Mouse (Mus musculus) liver, postnatal 0 days (tissue): Measurements from ENCODE around the gene Kcnj9. TPM values are rescaled to one million over a fixed set of nuclear protein-coding genes. Genes with fewer than 3 reads are reported as not detected.

Experiments used
- ATAC-seq: fragments of 200-750 bp; cut with Nextera tagmentation; 2 replicates; pipeline ENCODE4 v1.8.0; 2017; ENCODE audit warnings: mild to moderate bottlenecking, moderate library complexity
- DNase-seq: peaks from one replicate; pipeline ENCODE4 v3.0.0-alpha.2; 2016
- H3K27ac ChIP-seq: fragments of 300-500 bp; sonication (generic); 2 replicates; pipeline ENCODE4 v1.5.1; 2014; ENCODE audit warnings: antibody characterized with exemption, moderate library complexity, mild to moderate bottlenecking, low read depth
- H3K27me3 ChIP-seq: fragments of 300-500 bp; sonication (generic); 2 replicates; pipeline ENCODE4 v1.6.1; 2014; ENCODE audit warnings: low read length, control low read depth, mixed read lengths; ENCODE audit not compliant: insufficient read depth
- H3K36me3 ChIP-seq: fragments of 300-500 bp; sonication (generic); replicated peaks from 2 replicates; pipeline ENCODE4 v1.6.1; 2014; ENCODE audit warnings: mild to moderate bottlenecking, control low read depth, low read length, moderate library complexity, mixed read lengths; ENCODE audit not compliant: insufficient read depth
- H3K4me1 ChIP-seq: fragments of 300-500 bp; sonication (generic); 2 replicates; pipeline ENCODE4 v1.6.1; 2014; ENCODE audit warnings: antibody characterized with exemption, mild to moderate bottlenecking, control low read depth; ENCODE audit not compliant: insufficient read depth
- H3K4me2 ChIP-seq: fragments of 300-500 bp; sonication (generic); 2 replicates; pipeline ENCODE4 v1.6.1; 2014; ENCODE audit warnings: low read depth, mild to moderate bottlenecking, low read length, moderate library complexity, mixed read lengths
- H3K4me3 ChIP-seq: fragments of 300-500 bp; sonication (generic); 2 replicates; pipeline ENCODE4 v1.5.1; 2014; ENCODE audit warnings: low read depth, low read length
- H3K9ac ChIP-seq: fragments of 300-500 bp; sonication (generic); replicated peaks from 2 replicates; pipeline ENCODE4 v1.6.1; 2014; ENCODE audit warnings: mild to moderate bottlenecking, moderate library complexity
- H3K9me3 ChIP-seq: fragments of 300-500 bp; sonication (generic); 2 replicates; pipeline ENCODE4 v1.6.1; 2016; ENCODE audit warnings: mild to moderate bottlenecking, control low read depth, low read length, mixed read lengths
- CTCF ChIP-seq: sonication (generic); IDR thresholded peaks from 2 replicates; pipeline ENCODE4 v1.5.1; 2016; ENCODE audit warnings: antibody characterized with exemption, low read depth
- EP300 ChIP-seq: IDR thresholded peaks from 2 replicates; pipeline ENCODE4 v1.6.1; 2016; ENCODE audit warnings: antibody characterized with exemption, low read depth, mild to moderate bottlenecking
- WGBS: fragments of 180-500 bp; shearing (Covaris S2); extraction: QIAGEN DNeasy Blood & Tissue Kit; methylation state at CpG from one replicate; pipeline ENCODE4 v1.1.7; 2014; ENCODE audit not compliant: insufficient replicate concordance; 5-methylcytosine and 5-hydroxymethylcytosine counted together
- polyA plus RNA-seq: library from polyadenylated mRNA; unstranded; fragments of >200 nt; fragmentation: Nextera tagmentation; extraction: Ambion mirVana; gene quantifications from 2 replicates; pipeline ENCODE4 v1.2.1, GENCODE M21; 2015

Kcnj9 gene
- polyA plus RNA-seq, 1 experiment from 2014 or later: 0.07 TPM

- Histone ChIP-seq H3K4me3 (no peak overlapping the region), H3K27me3 (no peaks in the 10 kb centered on the region), H3K36me3 (no peaks in the 10 kb centered on the region), H3K4me2 (no peak overlapping the region), H3K4me1 (peaks cover 44% of the 10 kb centered on the region), H3K27ac (peak overlapping the region; percentile 3; the same call in 1 of the 2 replicates), H3K9ac (no peak overlapping the region), H3K9me3 (no peaks in the 10 kb centered on the region)
- no peak for DNase-seq
- 20% methylated on average over 4 of the region's 4 CpGs for WGBS
- TF ChIP-seq CTCF: no peak
- TF ChIP-seq EP300: no peak
- ATAC-seq: no peak
These were observed 22.9 kb downstream of the Kcnj9 start for GRCm38 (mm10) chr1:172306196-172306595.

- 51% methylated on average over 3 of the region's 3 CpGs for WGBS
- H3K4me3 ChIP-seq: no peak overlapping the region
- no peak overlapping the region for H3K4me2 ChIP-seq
- no peaks in the 10 kb centered on the region for H3K9me3 ChIP-seq
- no peak for DNase-seq
- H3K27ac ChIP-seq: peak overlapping the region; percentile 3; the same call in 1 of the 2 replicates
- peaks cover 39% of the 10 kb centered on the region for H3K4me1 ChIP-seq
- no peak for ATAC-seq
- H3K36me3 ChIP-seq: no peaks in the 10 kb centered on the region
- TF ChIP-seq CTCF (peak; percentile 52), EP300 (no peak)
- no peak overlapping the region for H3K9ac ChIP-seq
- no peaks in the 10 kb centered on the region for H3K27me3 ChIP-seq
These were observed 23.5 kb downstream of the Kcnj9 start for GRCm38 (mm10) chr1:172305635-172306034.

DNA sequence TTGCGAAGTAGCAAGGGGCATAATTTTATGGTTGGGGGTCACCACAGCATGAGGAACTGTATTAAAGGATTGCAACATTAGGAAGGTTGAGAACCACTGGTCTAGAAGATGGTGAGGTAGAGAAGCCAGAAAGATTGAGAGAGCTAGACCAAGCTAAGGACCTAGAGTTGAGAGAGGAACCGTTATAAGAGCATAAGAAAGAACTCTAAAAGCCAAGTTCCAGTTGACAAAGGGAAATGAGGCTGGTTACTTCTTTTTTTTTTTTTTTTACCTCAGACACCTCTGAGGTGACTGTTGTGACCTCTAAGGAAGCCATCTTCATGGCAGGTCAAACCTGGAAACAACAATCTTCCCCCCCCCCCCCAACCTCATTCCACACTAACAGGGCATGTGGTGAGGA is 24.0 kb downstream of the Kcnj9 start:
- 56% methylated on average over 2 of the region's 2 CpGs for WGBS
- DNase-seq: no peak
- H3K4me3 ChIP-seq: no peak overlapping the region

DNA sequence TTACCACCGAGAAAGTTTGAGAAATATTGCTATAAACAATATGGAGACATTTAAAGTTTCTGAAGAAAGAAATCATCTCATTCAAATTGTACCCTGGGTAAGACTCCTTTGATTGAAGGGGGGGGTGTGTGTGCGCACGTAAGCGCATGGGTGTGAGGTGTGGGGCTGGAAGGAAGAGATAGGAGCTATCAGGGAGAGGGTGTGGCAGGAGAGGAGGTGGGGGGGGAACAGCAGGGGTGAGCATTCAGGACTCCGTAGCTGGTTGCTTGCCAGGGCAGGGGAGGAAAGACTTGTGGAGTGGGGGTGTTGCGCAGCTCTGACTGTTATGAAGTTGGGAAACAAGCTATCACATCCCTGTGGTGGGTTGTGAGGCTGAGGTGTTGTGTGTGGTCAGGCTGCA is 24.7 kb downstream of the Kcnj9 start:
- Histone ChIP-seq H3K27ac (no peak overlapping the region), H3K4me3 (no peak overlapping the region), H3K36me3 (no peaks in the 10 kb centered on the region), H3K4me2 (no peak overlapping the region), H3K9ac (no peak overlapping the region), H3K9me3 (no peaks in the 10 kb centered on the region), H3K4me1 (peaks cover 30% of the 10 kb centered on the region), H3K27me3 (no peaks in the 10 kb centered on the region)
- WGBS: 33% methylated on average over 6 of the region's 6 CpGs
- TF ChIP-seq EP300: no peak
- TF ChIP-seq CTCF: no peak
- DNase-seq (no peak), ATAC-seq (0 out of 2 replicates have a peak, but pooled peaks have one; percentile 9)

More for the DNA sequence above, 24.0 kb downstream of the Kcnj9 start:
- H3K4me1 ChIP-seq: peaks cover 34% of the 10 kb centered on the region
- H3K9ac ChIP-seq: no peak overlapping the region
- H3K27me3 ChIP-seq: no peaks in the 10 kb centered on the region
- no peaks in the 10 kb centered on the region for H3K9me3 ChIP-seq
- no peak for TF ChIP-seq CTCF
- no peak for TF ChIP-seq EP300
- H3K27ac ChIP-seq: no peak overlapping the region
- H3K36me3 ChIP-seq: no peaks in the 10 kb centered on the region
- H3K4me2 ChIP-seq: no peak overlapping the region
- no peak for ATAC-seq

DNA sequence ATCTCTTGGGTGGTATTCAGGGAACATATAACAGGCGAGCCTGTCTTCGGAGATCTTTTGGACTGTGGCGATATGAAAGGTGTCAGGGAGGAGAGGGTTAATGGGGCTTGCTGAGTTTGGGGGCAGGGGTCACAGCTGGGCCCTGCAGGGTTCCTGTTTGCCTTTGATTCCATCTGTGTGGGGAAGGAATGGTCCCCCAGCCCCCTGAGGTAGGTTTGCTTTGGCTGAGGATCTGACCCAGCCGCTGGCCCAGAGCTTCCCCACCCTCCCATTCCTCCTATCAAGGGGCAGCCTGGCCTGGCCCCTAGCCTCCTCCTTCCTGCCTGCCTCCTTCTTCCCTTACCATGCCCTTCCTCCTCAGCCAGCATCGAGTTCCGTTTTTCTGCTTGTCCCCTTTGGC is 26.3 kb downstream of the Kcnj9 start:
- peaks cover 30% of the 10 kb centered on the region for H3K4me1 ChIP-seq
- no peaks in the 10 kb centered on the region for H3K27me3 ChIP-seq
- H3K9me3 ChIP-seq: no peaks in the 10 kb centered on the region
- TF ChIP-seq CTCF (no peak), EP300 (no peak)
- no peak overlapping the region for H3K4me3 ChIP-seq
- 17% methylated on average over 6 of the region's 6 CpGs for WGBS
- H3K27ac ChIP-seq: no peak overlapping the region
- no peaks in the 10 kb centered on the region for H3K36me3 ChIP-seq
- no peak for ATAC-seq
- no peak overlapping the region for H3K9ac ChIP-seq
- H3K4me2 ChIP-seq: no peak overlapping the region
- DNase-seq: no peak

DNA sequence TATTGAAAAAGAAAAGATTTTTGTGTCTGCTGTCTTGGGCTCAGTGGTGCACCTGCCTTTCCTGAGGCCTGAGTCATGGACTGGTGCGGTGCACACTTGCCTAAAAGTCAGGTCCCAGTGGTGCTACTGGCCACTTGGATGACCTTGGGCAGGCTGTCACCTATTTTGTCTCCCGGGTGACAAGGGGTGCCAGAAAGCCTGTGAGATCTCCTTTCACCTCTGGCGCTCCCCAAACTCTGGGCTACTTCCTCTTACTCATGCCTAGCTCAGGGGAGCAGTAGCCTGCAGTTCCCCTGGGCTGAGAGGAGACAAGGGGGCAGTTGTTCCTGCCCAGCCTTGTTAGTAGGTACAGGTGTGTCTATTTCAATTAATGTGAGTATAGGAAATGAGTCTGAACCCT is 26.8 kb downstream of the Kcnj9 start:
- WGBS: 44% methylated on average over 3 of the region's 3 CpGs
- DNase-seq (no peak), ATAC-seq (no peak)
- Histone ChIP-seq H3K36me3 (no peaks in the 10 kb centered on the region), H3K27ac (no peak overlapping the region), H3K4me3 (no peak overlapping the region), H3K27me3 (no peaks in the 10 kb centered on the region), H3K4me1 (peaks cover 30% of the 10 kb centered on the region), H3K9me3 (no peaks in the 10 kb centered on the region), H3K4me2 (no peak overlapping the region), H3K9ac (no peak overlapping the region)
- TF ChIP-seq CTCF: no peak

DNA sequence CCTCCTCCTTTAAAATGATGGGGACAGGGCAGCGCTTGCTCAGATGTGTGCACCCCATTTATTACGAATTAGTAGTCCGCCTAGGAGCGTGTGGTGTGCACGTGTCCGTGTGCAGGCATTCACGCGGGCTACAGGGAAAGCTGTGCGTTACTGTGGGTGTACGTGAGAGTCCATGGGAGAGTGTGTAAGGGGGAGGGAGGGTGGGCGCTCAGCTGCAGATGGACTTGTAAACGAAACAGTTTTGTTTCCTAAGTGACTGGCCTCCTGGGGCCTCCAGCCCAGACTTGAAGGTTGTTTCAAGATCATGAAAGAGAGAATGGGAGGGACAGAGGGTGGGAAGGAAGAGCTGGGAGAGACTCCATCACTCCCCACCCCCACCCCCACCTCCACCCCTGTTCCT is 27.9 kb downstream of the Kcnj9 start:
- no peaks in the 10 kb centered on the region for H3K9me3 ChIP-seq
- no peak for DNase-seq
- H3K4me1 ChIP-seq: peaks cover 29% of the 10 kb centered on the region
- H3K4me2 ChIP-seq: no peak overlapping the region
- no peak for ATAC-seq
- H3K27ac ChIP-seq: no peak overlapping the region
- no peak overlapping the region for H3K9ac ChIP-seq
- 77% methylated on average over 12 of the region's 12 CpGs for WGBS
- H3K4me3 ChIP-seq: no peak overlapping the region
- H3K36me3 ChIP-seq: no peaks in the 10 kb centered on the region
- H3K27me3 ChIP-seq: no peaks in the 10 kb centered on the region
- TF ChIP-seq CTCF: no peak
- no peak for TF ChIP-seq EP300
